Comparison of ENCODE assay signal across 8 mouse cellular contexts in the genomic region with DNA sequence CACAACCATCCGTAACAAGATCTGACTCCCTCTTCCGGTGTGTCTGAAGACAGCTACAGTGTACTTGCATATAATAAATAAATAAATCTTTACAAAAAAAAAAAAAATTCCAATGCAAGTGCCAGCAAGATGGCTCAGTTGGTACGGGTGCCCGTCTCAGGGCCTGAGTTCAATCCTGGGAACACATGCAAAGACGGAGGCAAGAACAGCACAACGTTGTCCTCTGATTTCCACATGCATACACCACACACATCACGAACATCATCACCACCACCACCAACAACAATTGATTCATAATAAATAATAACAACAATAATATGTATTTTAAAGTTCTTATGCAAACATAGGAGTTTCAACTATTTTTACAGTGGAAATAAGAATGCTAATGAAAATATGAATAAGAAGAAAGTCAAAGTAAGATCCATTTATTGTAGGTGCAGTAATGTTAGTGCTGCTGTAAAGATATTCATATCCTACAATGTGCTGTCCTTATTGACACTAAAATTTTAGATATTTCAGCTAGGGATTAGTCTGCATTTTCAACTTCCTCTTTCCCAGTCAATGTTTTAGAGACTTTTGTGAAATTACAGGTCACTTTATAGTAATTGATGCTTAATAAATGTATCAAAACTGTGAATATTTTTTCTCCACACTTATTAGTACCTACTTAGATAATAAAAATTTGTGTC. TPM values are rescaled to one million over a fixed set of nuclear protein-coding genes. Genes with fewer than 3 reads are reported as not detected.
A peak's percentile ranks its signal among the peaks of the same experiment; 100 is the strongest.
DNase-seq lines count a peak whose midpoint lies in the region; ATAC-seq lines count a peak whose summit lies in the region.

No protein-coding gene starts in this region.

- intact Hi-C loops in gastrocnemius, postnatal 36 days (cut with DNase I), result loop anchor here (5.0 kb wide), 2 partner anchors 74 to 264 kb away; no protein-coding TSS in a partner anchor

- H3K36me3 ChIP-seq in hindbrain, embryonic 10.5 days, result no peaks in the 10 kb centered on the region
- no peaks in the 10 kb centered on the region for H3K36me3 ChIP-seq in hindbrain, embryonic 11.5 days (ENCODE audit: control insufficient read depth, insufficient read depth, low read length)
- no peaks in the 10 kb centered on the region for H3K36me3 ChIP-seq in hindbrain, embryonic 13.5 days
- H3K36me3 ChIP-seq in midbrain, embryonic 14.5 days (ENCODE audit: control insufficient read depth, insufficient read depth, low read length), result no peaks in the 10 kb centered on the region

- H3K4me2 ChIP-seq in hindbrain, embryonic 11.5 days (replicated peaks; ENCODE audit: low read depth, low read length), result no peak overlapping the region
- peak overlapping the region; percentile 76 for H3K4me2 ChIP-seq in hindbrain, embryonic 13.5 days
- H3K4me2 ChIP-seq in midbrain, embryonic 14.5 days (ENCODE audit: low read length), result peak overlapping the region; percentile 64

- peaks cover 61% of the 10 kb centered on the region for H3K4me1 ChIP-seq in hindbrain, embryonic 10.5 days (replicated peaks)
- peaks cover 14% of the 10 kb centered on the region; the same call in 1 of the 2 replicates for H3K4me1 ChIP-seq in hindbrain, embryonic 11.5 days (replicated peaks; ENCODE audit: control insufficient read depth, insufficient read depth, low read length)
- peaks cover 44% of the 10 kb centered on the region for H3K4me1 ChIP-seq in hindbrain, embryonic 13.5 days (replicated peaks)
- peaks cover 40% of the 10 kb centered on the region for H3K4me1 ChIP-seq in midbrain, embryonic 14.5 days (ENCODE audit: control insufficient read depth, insufficient read depth, low read length)

- WGBS in hindbrain, embryonic 10.5 days, result 78% methylated on average over 7 of the region's 7 CpGs
- 77% methylated on average over 7 of the region's 7 CpGs for WGBS in hindbrain, embryonic 11.5 days
- 69% methylated on average over 7 of the region's 7 CpGs for WGBS in hindbrain, embryonic 13.5 days
- 65% methylated on average over 7 of the region's 7 CpGs for WGBS in midbrain, embryonic 14.5 days

- no peaks in the 10 kb centered on the region for H3K27me3 ChIP-seq in hindbrain, embryonic 10.5 days (ENCODE audit: insufficient read depth, poor library complexity, severe bottlenecking)
- no peaks in the 10 kb centered on the region for H3K27me3 ChIP-seq in hindbrain, embryonic 11.5 days (ENCODE audit: control insufficient read depth, insufficient read depth, low read length)
- H3K27me3 ChIP-seq in hindbrain, embryonic 13.5 days, result no peaks in the 10 kb centered on the region
- no peaks in the 10 kb centered on the region for H3K27me3 ChIP-seq in midbrain, embryonic 14.5 days (ENCODE audit: control insufficient read depth, insufficient read depth, low read length)

- H3K27ac ChIP-seq in hindbrain, embryonic 10.5 days, result 0 out of 2 replicates have a peak overlapping the region, but pooled peaks have one; percentile 8
- H3K27ac ChIP-seq in hindbrain, embryonic 11.5 days (ENCODE audit: low read depth, low read length), result no peak overlapping the region
- peak overlapping the region; percentile 63; the same call in 1 of the 2 replicates for H3K27ac ChIP-seq in hindbrain, embryonic 13.5 days
- peak overlapping the region; percentile 45; the same call in 1 of the 2 replicates for H3K27ac ChIP-seq in midbrain, embryonic 14.5 days (replicated peaks; ENCODE audit: low read depth, low read length)

- no peak for ATAC-seq in hindbrain, embryonic 11.5 days (ENCODE audit: low FRiP score)
- ATAC-seq in hindbrain, embryonic 13.5 days (ENCODE audit: low FRiP score), result no peak
- ATAC-seq in midbrain, embryonic 14.5 days (ENCODE audit: low FRiP score, low TSS enrichment), result no peak

- no peak for DNase-seq in hindbrain, embryonic 10.5 days (ENCODE audit: low spot score)
- DNase-seq in hindbrain, embryonic 11.5 days (ENCODE audit: low spot score), result no peak
- DNase-seq in MEL-GATA-1-ER (ENCODE audit: extremely low read depth, low read depth), result peak; percentile 63
- DNase-seq in midbrain, embryonic 14.5 days, result no peak
- DNase-seq in adrenal gland, postnatal 14 days, result no peak
- no peak for DNase-seq in gastrocnemius, postnatal 36 days
- no peak for DNase-seq in ovary, postnatal 14 days (ENCODE audit: low spot score)

- no peak overlapping the region for H3K9ac ChIP-seq in hindbrain, embryonic 11.5 days (ENCODE audit: low read depth, low read length)
- peak overlapping the region; percentile 43 for H3K9ac ChIP-seq in hindbrain, embryonic 13.5 days
- no peak overlapping the region; the same call in 1 of the 2 replicates for H3K9ac ChIP-seq in midbrain, embryonic 14.5 days (replicated peaks; ENCODE audit: low read length)

- peak overlapping the region; percentile 99 for H3K4me3 ChIP-seq in hindbrain, embryonic 10.5 days
- H3K4me3 ChIP-seq in hindbrain, embryonic 11.5 days (ENCODE audit: low read depth, low read length), result no peak overlapping the region
- peak overlapping the region; percentile 97 for H3K4me3 ChIP-seq in hindbrain, embryonic 13.5 days
- H3K4me3 ChIP-seq in midbrain, embryonic 14.5 days (replicated peaks; ENCODE audit: low read depth, low read length), result peak overlapping the region; percentile 98

- no peaks in the 10 kb centered on the region for H3K9me3 ChIP-seq in hindbrain, embryonic 10.5 days
- no peaks in the 10 kb centered on the region for H3K9me3 ChIP-seq in hindbrain, embryonic 11.5 days (ENCODE audit: control insufficient read depth, low read length)
- H3K9me3 ChIP-seq in hindbrain, embryonic 13.5 days, result no peaks in the 10 kb centered on the region
- H3K9me3 ChIP-seq in midbrain, embryonic 14.5 days (ENCODE audit: control insufficient read depth, low read length), result no peaks in the 10 kb centered on the region

RNA-seq across cellular contexts. Expression of a gene that starts 2.4 kb away (rescaled TPM):
- 20.6 and 22.6 TPM in 2 replicates for polyA plus RNA-seq in hindbrain, embryonic 10.5 days (2016; fragmentation: Nextera tagmentation; extraction: Ambion mirVana)
- polyA plus RNA-seq in hindbrain, embryonic 11.5 days (2014; fragmentation: Nextera tagmentation; extraction: Ambion mirVana), result 37.3 and 44.5 TPM in 2 replicates
- 40.6 and 47.8 TPM in 2 replicates for polyA plus RNA-seq in hindbrain, embryonic 13.5 days (2015; fragmentation: Nextera tagmentation; extraction: Ambion mirVana)
- 57.0 and 67.8 TPM in 2 replicates for polyA plus RNA-seq in midbrain, embryonic 14.5 days (2014; fragmentation: Nextera tagmentation; extraction: Ambion mirVana)
- total RNA-seq in adrenal gland, postnatal 14 days (2021), result 31.4 and 33.2 TPM in 2 replicates
- 1 to 10 TPM; 4.5 to 7.0 TPM for total RNA-seq in gastrocnemius, postnatal 36 days (2021)
